Mouse (Mus musculus): ENCODE measurements around the gene Arl5a.

Arl5a gene

DNA sequence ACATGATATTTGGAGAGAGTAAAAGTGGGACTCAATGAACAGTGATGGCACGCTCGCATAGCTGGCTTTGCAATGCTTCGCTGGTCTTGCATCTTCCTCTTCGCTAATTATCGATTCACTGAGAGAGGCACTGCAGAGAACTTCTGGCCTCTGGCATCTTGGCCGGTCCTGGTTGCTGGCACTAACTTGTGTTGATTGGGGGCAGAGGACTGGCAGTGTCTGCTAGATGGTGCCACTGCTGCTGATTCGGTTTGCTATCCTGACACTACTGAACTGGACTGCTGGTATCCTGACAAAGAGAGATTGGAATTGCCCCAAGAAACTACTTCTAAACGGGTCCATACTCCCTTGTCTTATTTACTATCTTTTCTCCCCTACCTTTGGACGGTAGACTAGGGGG is 63.6 kb downstream of the Arl5a start:
- DNase-seq (ENCODE audit: low spot score in 2 of 2) = no peak

DNA sequence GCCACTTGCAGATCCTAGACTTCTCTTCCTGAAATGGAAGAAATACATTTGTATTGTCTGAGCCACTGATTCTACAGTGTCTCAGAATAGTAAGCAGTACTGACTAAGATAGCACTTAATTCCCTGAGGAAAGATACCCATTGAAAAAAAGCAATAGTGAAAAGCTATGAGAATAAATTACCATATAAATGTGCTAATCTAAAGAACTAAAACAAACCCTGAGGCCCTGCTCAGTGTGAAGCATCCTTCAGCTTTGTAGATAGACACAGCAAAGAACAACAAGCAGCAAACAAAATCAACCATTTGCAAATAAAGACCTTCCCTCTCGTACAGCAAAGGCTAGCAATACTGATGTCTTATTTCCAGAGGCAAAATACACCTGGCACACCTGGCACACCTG is 65.0 kb downstream of the Arl5a start:
- DNase-seq (ENCODE audit: low spot score in 2 of 2) = no peak

DNA sequence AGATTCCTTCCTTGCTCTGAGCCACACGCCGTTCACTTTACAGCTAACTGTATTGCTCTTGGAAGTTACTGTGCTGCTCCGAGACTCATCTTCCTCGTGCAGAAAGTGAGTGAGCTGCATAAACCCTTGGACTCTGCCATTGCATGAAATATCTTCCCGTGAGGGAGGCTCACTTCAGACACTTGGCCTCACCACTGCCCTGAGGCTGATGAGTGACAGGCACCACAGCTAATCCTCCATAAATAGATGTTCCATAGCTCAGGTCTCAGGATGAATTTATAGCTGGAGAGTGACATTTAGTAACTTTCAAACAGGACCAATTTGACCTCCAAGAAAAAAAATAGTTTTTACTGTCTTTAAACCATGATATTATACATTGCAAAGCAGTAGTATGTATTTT is 66.5 kb downstream of the Arl5a start:
- no peak for DNase-seq (ENCODE audit: low spot score in 2 of 2)

DNA sequence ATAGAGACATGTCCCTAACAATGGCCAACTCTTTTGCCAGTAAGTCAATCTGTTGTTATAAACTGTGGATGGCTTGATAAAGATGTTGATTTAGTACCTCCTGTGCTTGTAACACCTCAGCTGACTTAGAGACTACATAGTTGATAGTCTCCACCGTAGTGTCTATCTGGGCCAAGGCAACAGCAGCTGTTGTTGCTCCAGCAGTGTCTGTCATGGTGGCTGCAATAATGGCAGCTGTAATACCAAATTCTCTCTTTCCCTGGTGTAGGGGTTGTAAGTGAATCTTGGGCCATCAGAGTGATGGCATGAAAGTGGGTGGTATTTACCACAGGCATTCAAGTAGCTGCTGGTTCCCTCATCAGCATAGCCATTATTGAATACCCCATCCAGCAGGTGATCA is 73.7 kb downstream of the Arl5a start:
- DNase-seq (ENCODE audit: low spot score in 2 of 2) = no peak

Measured in frontal cortex, postnatal 10 days (tissue).